Mouse (Mus musculus) ES-Bruce4 (cell line): Measurements from ENCODE around the gene Wwc1. TPM values are rescaled to one million over a fixed set of nuclear protein-coding genes. Genes with fewer than 3 reads are reported as not detected.

Experiments
- H3K27ac ChIP-seq: 2 replicates; pipeline ENCODE4 v1.5.1; 2012; ENCODE audit warnings: low read length, inconsistent platforms; ENCODE audit not compliant: insufficient read depth
- H3K27me3 ChIP-seq: 2 replicates; pipeline ENCODE4 v1.6.1; 2012; ENCODE audit warnings: mild to moderate bottlenecking, low read length, inconsistent platforms; ENCODE audit not compliant: control insufficient read depth, poor library complexity, insufficient read depth, severe bottlenecking
- H3K36me3 ChIP-seq: 2 replicates; pipeline ENCODE4 v1.6.1; 2012; ENCODE audit warnings: inconsistent platforms, mild to moderate bottlenecking, low read length, moderate library complexity; ENCODE audit not compliant: control insufficient read depth, poor library complexity, insufficient read depth, severe bottlenecking
- H3K4me1 ChIP-seq: one replicate; pipeline ENCODE4 v1.8.1; 2011; ENCODE audit warnings: low read length; ENCODE audit not compliant: control insufficient read depth, insufficient read depth
- H3K4me3 ChIP-seq: 2 replicates; pipeline ENCODE4 v1.5.1; 2011; ENCODE audit warnings: low read depth, mild to moderate bottlenecking, low read length
- H3K9ac ChIP-seq: 2 replicates; pipeline ENCODE4 v1.6.1; 2012; ENCODE audit warnings: low read depth, mild to moderate bottlenecking, inconsistent platforms; ENCODE audit not compliant: poor library complexity, severe bottlenecking
- H3K9me3 ChIP-seq: replicated peaks from 2 replicates; pipeline ENCODE4 v1.6.1; 2012; ENCODE audit warnings: mild to moderate bottlenecking, low read length, inconsistent platforms; ENCODE audit not compliant: control insufficient read depth, poor library complexity, insufficient read depth, severe bottlenecking
- CTCF ChIP-seq: IDR thresholded peaks from one replicate; pipeline ENCODE4 v1.8.1; 2011; ENCODE audit warnings: low read depth, low read length
- EP300 ChIP-seq: IDR thresholded peaks from 2 replicates; pipeline ENCODE4 v1.6.1; 2011; ENCODE audit warnings: low read depth, low read length; ENCODE audit not compliant: insufficient read depth
- POLR2A ChIP-seq: IDR thresholded peaks from one replicate; pipeline ENCODE4 v1.8.1; 2011; ENCODE audit warnings: low read length; ENCODE audit not compliant: insufficient read depth
- polyA plus RNA-seq: library from polyadenylated mRNA; stranded (reverse); fragments of >200 nt; gene quantifications from 2 replicates; pipeline ENCODE4 v1.2.4, GENCODE M21; 2011; ENCODE audit warnings: low read depth; ENCODE audit not compliant: missing spikeins, insufficient read depth, insufficient read length

The Wwc1 gene
- polyA plus RNA-seq, 1 experiment, result 48.4 TPM

DNA sequence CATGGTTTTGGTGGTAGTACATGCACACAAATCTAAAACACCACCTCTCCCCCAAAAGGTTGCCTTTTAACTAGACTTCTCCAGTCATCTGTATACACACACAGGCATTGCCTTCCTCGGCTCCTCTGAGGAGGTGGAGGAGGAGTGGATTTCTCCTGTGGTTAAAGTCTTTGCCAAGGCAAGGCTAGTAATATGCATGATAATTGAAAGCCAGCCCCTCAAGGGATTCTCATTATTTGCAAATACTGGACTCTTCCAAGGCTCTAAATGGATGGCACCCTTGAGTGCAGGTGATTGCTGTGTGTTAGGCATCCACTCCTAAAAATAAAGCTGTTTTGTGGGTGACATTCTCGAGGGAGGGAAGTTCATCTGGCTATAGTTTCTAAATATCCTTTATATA, 191.9 kb downstream of the Wwc1 start:
- Histone ChIP-seq H3K27me3 (no peaks in the 10 kb centered on the region), H3K9me3 (no peaks in the 10 kb centered on the region), H3K27ac (no peak overlapping the region), H3K4me3 (no peak overlapping the region), H3K36me3 (peaks cover 37% of the 10 kb centered on the region), H3K9ac (no peak overlapping the region), H3K4me1 (no peaks in the 10 kb centered on the region)
- TF ChIP-seq EP300 (no peak), CTCF (no peak), POLR2A (no peak)

Other genes starting within 250 kb of the Wwc1 start
- gene Pank3, start 211.0 kb downstream of the Wwc1 start, polyA plus RNA-seq, result 27.8 and 29.3 TPM in 2 replicates
- gene Fbll1, start 181.6 kb downstream of the Wwc1 start, polyA plus RNA-seq, result not detected in 2 replicates
- gene Rars, start 146.0 kb downstream of the Wwc1 start, polyA plus RNA-seq, result 166 and 177 TPM in 2 replicates